Mouse (Mus musculus) layer of hippocampus, adult 18-20 months (tissue): ENCODE measurements around the gene Cald1. TPM values are rescaled to one million over a fixed set of nuclear protein-coding genes. Genes with fewer than 3 reads are reported as not detected.

Experiments
- DNase-seq, 2 experiments: peaks; one replicate each; pipeline ENCODE4 v3.0.0; 2022; ENCODE audit warnings: low spot score in 2 of 2
- total RNA-seq, 2 experiments: library from RNA; stranded (reverse); gene quantifications; 2 replicates each; pipeline ENCODE4 v1.2.3; 2021

Cald1 gene
- total RNA-seq, 2 experiments from 2014 or later: 27.6 to 28.3 TPM

DNA sequence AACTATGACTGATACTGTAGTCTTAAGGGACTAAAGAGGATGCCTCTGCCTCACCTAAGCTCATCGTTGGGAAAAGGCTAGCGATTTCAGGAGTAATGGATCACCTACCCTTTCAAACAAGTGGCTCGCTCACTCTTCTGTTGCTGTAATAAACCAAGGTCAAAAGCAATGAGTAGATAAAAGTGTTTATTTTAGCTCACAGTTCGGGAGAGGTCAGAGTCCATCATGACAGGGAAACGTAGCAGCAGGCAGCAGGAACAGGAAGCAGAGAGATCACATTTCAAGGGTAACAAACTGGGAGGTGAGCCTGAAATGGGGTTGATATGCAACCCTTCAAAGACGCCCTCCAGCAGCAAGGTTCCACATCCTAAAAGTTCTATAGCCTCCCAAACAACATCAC, 64.3 kb downstream of the Cald1 start:
- DNase-seq: no peak

DNA sequence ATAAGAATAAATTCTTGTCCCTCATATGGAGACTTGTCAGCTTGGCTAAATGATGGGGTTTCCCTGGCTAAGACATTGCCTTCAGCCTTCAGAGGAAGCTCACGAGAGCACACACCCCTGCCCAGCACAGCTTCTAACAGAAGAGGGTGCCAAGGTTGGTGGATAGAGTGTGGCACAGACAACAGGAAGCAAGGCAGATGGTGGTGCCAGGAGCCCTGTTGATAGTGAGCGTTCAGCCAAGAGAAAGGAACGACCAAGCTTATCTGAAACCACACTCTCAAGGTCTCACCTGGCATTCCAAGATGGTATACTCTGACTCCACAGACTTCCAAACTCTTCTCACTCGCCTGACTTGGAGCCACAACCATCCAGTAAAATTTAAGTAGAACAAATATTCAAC, 66.0 kb downstream of the Cald1 start:
- DNase-seq: no peak

DNA sequence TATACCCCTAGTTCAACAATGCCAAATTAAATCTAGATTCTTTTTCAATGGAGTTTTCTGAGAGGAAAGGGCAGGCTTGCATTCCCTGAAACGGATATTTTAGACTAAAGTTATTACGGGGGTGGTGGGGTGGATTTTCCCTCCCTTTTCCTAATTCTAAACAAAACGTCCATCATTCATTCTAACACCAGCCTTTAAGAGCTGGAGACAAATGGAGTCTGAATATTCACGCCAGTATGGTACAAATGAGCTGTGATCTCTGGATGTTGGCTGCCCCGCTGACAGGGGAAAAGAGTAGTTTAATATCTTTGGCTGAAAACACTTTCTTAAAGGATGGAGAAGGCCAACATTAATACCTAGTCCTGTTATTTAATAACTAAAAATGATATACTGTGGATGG, 66.4 kb downstream of the Cald1 start:
- DNase-seq: no peak

DNA sequence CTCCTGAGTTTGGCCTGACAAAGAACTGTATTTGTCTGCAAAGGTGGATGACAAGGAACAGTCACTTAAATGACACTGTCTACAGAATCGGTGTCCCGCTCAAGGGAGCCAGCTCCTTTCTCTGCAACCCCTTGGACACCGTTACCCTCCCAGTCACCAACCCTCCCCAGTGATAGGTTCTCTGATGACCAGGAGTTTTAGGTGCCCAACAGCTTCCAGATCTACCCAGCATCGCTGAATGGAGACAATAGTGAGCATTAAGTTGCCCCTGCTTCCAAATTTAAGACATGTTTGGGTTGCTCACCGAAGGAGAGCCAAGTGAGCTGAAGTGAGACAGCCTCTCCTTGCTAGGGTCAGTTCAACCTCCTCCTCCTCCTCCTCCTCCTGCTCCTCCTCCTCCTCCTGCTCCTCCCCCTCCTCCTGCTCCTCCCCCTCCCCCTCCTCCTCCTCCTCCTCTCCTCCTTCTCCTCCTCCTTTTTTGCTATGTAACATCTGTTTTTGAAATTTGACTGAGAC, 70.5 kb downstream of the Cald1 start:
- DNase-seq: no peak

DNA sequence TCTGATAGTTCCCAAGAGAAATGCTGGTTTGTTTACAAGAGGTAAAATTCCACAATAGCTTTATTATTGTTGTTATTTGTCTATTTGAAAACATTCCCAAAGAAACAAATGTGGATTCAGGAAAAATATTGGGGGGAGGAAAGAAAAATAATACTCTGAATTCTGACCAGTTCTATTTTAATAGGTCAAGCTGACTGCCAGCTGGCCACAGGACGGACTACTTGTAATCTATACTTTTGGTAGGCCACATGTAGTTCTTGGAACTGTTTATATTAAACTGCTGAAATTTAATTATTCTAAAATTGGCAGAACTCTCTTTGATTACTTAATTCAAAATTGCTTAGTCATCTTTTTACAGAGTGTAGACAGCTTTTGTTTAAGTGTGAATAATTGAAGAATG, 73.1 kb downstream of the Cald1 start:
- no peak for DNase-seq

DNA sequence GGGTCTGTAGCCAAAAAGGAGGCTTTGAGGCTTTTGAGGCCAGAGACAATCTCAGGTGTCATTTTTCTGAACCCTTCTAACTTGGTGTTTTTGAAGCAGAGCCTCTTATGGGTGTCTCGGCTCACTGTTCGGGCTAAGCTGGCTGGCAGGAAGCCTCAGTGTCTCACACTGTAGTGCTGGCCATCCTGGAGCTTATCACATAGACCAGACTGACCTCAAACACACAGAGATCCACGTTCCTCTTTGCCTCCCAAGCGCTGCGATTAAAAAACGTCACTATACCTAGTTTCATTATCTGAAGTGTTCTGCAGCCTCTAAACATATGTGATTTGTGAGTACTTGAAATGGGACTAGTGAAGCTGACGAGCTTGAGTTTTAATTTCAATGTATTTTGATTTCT, 76.1 kb downstream of the Cald1 start:
- no peak for DNase-seq

DNA sequence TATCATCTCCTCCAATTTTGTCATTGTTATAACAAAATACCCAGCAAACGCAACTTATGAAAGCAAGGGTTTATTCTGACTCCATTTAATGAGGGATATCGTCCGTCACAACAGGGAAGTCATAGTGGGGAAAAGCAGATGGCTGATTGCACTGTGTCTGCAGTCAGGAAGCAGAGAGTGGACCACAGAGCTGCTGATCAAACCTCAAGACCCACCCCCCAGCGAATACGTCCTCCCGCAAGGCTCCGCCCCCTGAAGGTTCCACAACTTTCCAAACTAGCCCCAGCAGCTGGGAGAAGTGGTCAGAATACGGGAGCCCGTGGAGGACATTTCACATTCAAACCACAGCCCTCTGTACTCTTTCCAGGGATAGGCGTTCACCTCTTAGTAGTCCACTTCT, 76.6 kb downstream of the Cald1 start:
- DNase-seq: no peak

DNA sequence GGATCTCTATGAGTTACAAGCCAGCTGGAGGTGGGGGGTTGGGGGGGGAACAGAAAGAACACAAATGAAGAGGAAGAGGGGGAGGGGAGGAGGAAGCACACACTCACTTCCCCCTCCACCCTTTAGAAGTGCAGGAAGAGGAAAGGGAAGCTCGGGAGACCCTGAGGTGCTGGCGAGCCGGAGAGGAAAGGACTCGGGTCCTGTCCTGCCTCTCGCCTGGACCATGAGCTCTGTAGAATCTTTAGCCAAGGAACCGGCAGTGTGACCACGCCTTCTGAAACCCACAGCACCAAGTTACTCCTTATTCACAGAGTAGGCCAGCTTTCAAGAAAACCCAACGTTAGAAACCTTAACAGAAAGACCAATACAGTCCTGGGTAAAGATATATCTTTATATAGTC, 83.8 kb downstream of the Cald1 start:
- DNase-seq: no peak

DNA sequence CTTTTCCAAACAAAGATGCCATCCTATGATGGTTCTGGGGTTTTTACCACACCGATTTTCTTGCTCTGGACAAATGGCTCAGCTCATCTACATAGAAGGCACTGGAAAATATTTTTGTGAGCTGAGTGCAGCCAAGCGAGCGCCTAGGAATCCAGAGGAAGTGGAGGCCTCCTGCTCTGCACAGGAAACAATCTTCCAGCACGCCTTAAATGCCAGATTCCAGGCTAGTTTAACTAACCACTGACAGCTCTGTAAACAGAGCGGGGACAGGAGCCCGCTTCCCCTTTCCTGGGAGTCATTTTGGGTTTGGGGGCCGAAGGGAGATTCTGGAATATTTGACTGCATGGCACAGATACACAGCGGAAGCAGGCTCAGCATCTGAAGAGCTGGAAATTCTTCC, 86.6 kb downstream of the Cald1 start:
- no peak for DNase-seq

DNA sequence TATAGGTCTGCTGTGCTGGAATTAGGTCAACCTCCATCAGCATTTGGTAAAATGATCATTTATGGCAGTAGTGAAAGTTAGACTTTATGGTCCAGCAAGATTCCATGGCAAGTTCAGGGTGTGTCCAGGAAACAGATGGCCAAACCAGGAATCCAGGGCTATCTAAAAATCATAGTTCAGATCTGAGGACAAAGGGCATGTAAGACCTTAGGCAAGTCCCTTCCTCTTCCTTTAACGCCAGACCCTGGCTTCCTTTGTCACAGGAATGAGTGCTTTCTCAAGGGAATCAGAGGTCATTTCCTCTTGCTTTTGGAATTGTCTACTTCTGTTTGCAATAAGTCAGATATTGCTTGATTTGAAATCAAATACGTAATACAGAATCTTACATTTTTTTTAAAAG, 90.7 kb downstream of the Cald1 start:
- no peak for DNase-seq

DNA sequence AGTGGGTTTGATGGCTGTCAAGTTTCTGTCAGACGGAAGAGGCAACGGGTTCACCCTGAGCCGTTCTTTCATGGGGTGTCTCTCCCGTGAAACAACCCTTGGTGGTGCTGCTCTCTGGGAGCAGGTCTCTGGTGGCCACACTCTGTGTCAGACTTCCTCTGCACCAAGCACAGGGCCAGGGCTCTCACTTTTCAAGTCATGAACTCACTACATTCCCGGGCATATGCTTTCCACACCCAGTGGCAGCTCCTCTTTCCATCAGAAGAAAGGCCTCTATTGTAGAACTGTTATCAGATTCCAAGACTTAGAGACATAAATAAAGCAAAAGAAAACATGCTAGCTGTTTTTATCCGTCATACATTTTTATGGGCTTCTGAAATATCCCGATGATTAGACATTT, 93.1 kb downstream of the Cald1 start:
- DNase-seq: no peak

DNA sequence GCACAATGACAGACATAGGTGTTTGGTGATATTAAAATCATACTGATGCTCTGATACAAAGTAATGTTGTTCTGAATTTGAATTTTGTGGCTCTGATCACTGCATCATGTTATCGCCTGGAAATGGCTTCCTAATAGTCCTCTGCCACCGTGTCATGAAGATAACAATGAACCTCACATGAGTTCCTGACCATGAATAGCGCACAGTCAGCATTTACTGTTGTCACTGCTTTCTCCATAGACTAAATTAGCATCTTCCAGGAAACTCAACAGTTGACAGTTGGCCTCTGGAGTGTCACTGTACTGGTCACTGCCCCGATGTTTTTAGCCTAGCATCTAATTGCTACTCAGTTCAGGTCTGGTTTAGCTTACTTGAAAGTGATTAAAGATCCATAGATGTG, 95.8 kb downstream of the Cald1 start:
- no peak for DNase-seq

DNA sequence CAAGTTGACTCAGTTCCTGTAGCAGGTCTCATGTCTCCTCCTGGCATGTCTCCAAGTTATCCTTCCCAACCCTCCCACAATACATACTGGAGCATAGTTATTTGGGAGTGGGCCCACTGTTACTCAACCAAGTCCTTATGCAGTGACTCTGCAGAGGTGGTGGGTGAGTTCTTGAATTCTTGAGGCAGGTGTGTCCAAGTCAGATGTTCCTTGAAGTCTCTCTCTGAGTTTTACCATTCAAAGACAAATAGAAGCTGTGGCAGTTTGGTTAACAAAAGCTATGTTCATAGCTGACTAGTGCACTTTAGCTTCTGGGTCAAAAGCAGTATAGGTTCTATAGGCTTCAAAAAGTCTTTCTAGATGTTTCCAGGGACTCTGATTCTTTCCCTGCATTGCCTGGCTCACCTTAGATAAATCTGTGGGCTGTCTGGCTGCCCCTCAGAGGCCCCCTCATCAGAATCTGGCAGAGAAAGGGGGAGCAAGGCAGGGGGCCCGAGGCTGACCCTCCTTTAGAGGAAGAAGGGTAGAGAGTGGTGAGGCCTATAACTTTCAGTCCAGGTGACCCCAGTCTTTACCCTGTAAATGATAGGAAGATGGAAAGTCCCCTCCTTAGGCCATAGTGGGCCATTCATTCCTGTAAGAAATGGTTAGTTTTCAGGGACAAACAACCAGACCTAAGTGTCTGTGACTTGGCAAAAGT, 105.3 kb downstream of the Cald1 start:
- DNase-seq: no peak

DNA sequence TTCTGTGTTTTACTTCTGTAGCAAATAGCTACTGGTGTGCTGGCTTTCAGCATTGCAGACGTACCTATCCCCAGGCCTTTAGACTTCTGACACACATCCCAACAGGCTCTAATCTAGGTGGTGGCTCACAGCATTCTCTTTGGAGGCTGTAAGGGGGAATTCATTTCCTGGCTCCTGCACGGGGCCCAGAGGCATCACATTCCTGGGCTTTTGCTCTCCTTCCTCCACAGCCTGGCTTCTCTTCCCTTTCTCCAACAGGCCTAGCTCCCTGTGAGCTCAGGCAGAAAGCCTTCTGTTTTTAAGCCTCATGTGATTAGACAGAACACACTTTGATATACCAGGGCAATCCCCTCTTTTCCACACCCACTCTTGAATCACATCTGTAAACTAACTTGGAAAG, 109.2 kb downstream of the Cald1 start:
- DNase-seq: no peak

DNA sequence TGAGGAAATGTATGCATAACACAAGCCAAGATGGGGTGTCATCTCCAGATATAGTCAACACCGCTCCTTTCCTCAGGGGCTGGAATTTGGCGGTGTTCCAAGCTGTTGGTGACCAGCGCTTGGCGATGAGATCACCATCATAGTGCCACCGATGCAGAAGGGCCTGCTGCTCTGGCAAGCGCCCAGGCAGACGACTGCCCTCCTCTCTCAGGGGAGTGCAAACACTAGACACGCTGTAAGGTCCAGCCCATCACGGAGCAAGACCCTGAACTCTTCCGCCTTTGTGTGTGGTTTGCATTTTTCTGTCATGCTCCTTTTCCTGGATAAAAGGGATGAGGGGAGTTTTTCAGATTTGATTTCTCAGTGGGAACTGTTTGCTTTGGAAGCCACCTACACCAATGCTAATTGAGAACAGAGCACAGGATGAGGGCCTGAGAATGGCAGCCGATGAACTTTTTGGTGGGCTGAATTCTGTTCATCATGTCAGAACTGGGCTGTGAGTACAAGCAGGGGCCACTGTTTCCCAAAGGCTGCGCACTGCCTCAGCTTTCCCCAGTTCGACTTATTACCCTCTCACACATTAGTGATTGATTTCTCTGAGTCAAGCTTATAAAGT, 110.5 kb downstream of the Cald1 start:
- DNase-seq: no peak

DNA sequence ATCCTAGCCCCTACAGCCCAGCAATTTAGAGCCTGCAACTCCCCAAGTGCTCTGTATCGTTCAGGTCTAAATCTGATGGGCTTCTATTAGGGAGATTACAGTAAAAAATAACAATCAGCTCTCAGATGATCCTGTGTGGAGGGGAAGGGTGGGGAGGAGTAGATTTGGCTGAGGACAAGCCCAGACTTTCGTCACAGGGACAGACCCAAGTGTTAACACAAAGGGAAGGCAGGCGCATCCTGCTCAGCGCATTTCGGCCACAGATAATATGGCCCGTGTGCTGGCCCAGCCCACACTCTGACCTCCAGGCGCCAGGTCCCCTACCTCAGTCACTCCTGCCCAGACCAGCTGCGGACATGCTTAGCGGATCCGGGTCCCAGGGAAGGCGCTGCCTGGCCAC, 111.0 kb downstream of the Cald1 start:
- peak; percentile 60 to 79 for DNase-seq

DNA sequence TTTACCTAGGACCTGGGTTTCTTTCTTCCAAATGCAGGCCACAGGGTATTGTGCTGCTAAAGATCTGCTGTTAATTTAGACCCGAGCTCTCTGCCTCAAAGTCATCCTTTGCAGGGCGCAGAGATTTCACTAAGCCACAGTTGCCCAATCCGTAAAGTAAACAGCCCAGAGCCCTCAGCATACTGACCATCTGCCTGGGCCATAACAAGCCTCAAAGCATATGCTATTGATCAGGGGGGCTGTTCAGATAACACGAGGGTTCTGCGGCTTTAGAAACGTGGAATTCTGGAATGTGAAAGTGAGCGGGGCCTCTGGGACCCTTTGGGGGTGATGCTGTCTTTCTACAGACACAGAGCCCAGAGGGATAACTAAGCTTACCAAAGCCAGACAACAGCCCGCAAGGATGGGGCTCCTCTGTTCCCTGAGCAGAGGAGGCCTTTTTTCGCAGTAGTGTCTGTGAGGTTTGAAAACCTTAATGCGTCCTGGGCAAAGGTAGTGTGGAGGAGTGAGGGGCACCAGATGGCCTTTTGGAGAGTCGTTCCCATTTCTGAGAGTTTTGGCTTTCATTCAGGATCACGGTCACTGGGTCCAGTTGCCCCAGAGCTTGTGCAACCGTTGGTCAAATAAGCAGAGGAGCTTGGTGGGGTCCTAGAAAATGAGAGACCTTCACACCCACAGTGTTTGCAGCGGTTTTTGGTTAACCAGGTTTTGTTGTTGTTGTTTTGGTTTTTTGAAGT, 111.8 kb downstream of the Cald1 start:
- peak in 1 of 2 experiments; percentile 16 for DNase-seq

DNA sequence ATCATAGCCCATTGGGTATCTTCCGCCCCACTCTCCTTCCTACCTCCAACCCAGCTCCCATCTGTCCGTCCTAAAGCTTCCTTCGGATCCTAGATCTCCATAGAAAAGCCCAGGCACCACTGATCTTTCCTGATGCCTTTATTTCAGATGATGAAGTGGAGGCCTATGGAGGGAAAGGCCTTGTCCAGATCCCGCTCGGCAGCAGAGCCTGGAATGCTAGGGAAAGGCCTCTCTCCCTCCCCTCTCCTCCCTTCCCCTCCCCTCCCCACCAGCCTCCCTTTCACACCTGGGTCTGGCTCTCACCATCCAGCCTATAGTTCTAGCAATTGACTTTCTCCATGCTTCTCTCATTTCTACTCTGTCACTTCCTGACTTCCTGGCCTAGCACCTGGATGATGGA, 112.5 kb downstream of the Cald1 start:
- no peak for DNase-seq

DNA sequence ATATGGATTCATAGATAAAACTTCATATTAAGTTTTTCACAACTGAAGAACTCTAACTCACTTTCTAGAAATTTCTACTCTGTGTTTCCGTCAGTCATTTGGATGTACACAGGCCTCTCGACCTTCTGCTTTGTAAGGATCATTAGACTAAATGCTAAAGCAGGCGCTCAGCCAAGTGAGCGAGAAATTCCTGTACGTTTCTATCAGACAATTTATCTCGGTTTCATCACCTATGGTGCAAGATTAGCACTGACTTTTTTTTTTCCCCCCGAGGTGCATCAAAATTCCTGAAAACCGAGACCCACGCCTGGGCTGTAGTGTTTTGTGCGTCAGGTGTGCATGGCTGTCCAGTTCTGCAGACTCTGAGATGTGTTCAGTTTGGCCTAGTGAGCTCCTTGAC, 113.3 kb downstream of the Cald1 start:
- no peak for DNase-seq

DNA sequence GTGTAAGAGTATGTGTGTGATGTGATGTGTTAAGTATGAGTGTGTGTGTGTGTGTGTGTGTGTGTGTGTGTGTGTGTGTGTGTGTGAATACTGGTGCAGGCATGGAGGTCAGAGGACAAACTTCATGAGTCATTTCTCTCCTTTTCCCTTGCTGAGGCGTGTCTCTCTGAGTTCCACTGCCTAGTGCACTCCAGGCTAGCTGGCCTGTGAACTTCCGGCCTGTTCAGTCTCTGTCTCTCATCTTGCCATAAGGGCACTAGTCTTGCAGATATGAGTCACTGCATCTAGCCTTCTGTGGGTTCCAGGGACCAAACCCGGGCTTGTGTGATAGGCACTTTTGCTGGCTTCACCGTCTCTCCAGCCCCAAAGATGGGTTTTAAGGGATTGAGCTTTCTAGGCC, 114.9 kb downstream of the Cald1 start:
- DNase-seq: no peak

DNA sequence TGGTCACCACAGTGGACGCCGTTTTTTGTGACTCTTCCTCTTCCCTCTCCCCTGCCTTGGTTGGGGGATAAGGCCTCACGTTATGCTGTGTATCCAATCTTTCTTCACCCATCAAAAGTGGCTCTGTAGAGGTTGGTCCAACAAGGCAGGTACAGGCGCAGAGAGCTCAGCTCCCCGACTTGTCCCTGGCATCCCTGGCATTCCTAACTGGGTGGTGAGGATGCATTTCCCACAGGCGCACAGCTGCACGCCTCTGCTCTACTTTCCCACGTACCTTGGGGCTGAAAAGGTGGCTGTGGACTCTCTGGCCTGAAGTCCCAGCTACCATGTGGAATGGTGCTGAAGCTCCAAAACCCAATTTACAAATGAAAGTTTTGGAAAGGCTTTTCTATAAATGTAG, 115.5 kb downstream of the Cald1 start:
- no peak for DNase-seq

DNA sequence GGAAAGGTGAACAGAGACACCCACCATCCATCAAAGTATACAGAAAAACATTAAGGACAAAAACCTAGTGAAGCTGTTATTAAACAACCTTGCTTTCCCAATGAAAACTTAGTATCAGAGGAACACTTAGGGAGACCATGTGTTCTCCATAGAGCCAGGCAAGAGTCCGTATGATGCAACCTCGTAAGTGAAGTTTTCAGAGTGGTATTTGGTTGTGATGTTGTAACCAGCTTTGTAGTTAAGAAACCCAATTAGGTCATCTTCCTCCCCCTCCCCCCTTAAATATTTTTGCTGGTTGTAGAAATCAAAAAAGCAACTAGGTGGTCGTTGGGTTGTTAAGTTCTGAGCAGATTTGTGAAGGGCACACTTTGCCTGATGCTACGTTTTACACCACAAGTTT, 116.3 kb downstream of the Cald1 start:
- DNase-seq: no peak
